Mouse (Mus musculus) spleen, adult 2 months (tissue): Measurements from ENCODE around the gene Mylk3.

Experiments used
- CTCF ChIP-seq: fragments of 200-500 bp; IDR thresholded peaks from 2 replicates; pipeline ENCODE4 v1.5.1; 2011; ENCODE audit warnings: mild to moderate bottlenecking, inconsistent platforms; ENCODE audit not compliant: insufficient read depth, insufficient read length, insufficient replicate concordance; ENCODE audit errors: extremely low read depth
- POLR2A ChIP-seq: fragments of 200-500 bp; IDR thresholded peaks from 2 replicates; pipeline ENCODE4 v1.6.1; 2011; ENCODE audit warnings: low read depth, low read length, inconsistent platforms

DNA sequence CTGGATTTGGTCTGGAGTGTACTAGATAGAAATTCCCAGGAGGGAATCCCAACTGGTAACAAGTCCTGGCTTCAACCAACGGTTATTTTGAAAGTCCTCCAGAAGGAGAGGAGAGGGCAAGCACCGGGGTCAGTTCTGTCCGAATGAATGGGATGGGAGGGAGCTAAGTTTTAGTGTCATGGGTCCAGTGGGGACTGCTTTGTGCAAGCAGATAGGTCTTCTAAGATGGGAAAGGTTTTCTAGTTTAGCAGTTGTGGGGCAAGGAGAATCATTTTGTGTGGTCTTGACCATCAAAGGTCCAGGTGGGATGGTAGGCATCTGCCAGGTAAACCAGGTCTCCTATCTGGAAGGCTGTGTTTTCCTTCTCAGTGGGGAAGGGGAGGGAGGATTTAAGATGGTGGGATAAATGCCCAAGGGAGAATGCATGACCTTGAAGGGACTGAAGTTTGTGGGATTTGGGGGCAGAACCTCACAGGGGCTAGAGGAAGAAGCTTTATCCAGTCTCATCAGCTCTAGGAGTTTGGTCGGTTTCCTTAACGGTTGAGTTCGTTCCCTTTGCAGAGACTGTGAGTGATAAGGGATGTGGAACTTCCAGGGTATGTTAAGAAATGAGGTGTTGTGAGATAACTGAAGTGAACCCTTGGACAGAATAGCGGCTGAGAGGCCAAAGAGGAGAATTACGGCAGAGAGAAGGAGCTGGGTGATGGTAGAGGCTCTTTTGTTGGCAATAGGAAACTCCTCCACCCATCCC, 9.7 kb upstream of the Mylk3 start:
- TF ChIP-seq CTCF, result no peak
- TF ChIP-seq POLR2A, result no peak
